Mouse (Mus musculus) heart, embryonic 12.5 days (tissue): ENCODE data around the gene Prr23a3. TPM values are rescaled to one million over a fixed set of nuclear protein-coding genes. Genes with fewer than 3 reads are reported as not detected.

Experiments used
- ATAC-seq: fragments of 200-750 bp; cut with Nextera tagmentation; 2 replicates; pipeline ENCODE4 v1.8.0; 2017; ENCODE audit warnings: moderate TSS enrichment, moderate library complexity; ENCODE audit not compliant: insufficient number of reproducible peaks, low FRiP score
- H3K27ac ChIP-seq: fragments of 300-500 bp; sonication (generic); 2 replicates; pipeline ENCODE4 v1.5.1; 2016; ENCODE audit warnings: mild to moderate bottlenecking, moderate library complexity; ENCODE audit not compliant: poor library complexity, severe bottlenecking
- H3K27me3 ChIP-seq: fragments of 300-500 bp; sonication (generic); replicated peaks from 2 replicates; pipeline ENCODE4 v1.6.1; 2016; ENCODE audit warnings: mild to moderate bottlenecking, moderate library complexity
- H3K36me3 ChIP-seq: fragments of 300-500 bp; sonication (generic); 2 replicates; pipeline ENCODE4 v1.6.1; 2016; ENCODE audit warnings: mild to moderate bottlenecking, moderate library complexity
- H3K4me1 ChIP-seq: fragments of 300-500 bp; sonication (generic); replicated peaks from 2 replicates; pipeline ENCODE4 v1.6.1; 2016; ENCODE audit warnings: mild to moderate bottlenecking
- H3K4me2 ChIP-seq: fragments of 300-500 bp; sonication (generic); 2 replicates; pipeline ENCODE4 v1.6.1; 2016; ENCODE audit warnings: mild to moderate bottlenecking, moderate library complexity
- H3K4me3 ChIP-seq: fragments of 300-500 bp; sonication (generic); 2 replicates; pipeline ENCODE4 v1.5.1; 2016; ENCODE audit warnings: mild to moderate bottlenecking
- H3K9ac ChIP-seq: fragments of 300-500 bp; sonication (generic); 2 replicates; pipeline ENCODE4 v1.6.1; 2016; ENCODE audit warnings: mild to moderate bottlenecking, moderate library complexity
- H3K9me3 ChIP-seq: fragments of 300-500 bp; sonication (generic); replicated peaks from 2 replicates; pipeline ENCODE4 v1.6.1; 2016; ENCODE audit warnings: mild to moderate bottlenecking, moderate library complexity
- WGBS: fragments of 180-500 bp; shearing (Covaris S2); methylation state at CpG from one replicate; pipeline ENCODE4 v1.1.7; 2016; 5-methylcytosine and 5-hydroxymethylcytosine counted together
- polyA plus RNA-seq: library from polyadenylated mRNA; unstranded; fragments of >200 nt; fragmentation: Nextera tagmentation; extraction: Ambion mirVana; gene quantifications from 2 replicates; pipeline ENCODE4 v1.2.1, GENCODE M21; 2016

Gene Prr23a3
- polyA plus RNA-seq, 1 experiment from 2014 or later: 0.15 TPM

DNA sequence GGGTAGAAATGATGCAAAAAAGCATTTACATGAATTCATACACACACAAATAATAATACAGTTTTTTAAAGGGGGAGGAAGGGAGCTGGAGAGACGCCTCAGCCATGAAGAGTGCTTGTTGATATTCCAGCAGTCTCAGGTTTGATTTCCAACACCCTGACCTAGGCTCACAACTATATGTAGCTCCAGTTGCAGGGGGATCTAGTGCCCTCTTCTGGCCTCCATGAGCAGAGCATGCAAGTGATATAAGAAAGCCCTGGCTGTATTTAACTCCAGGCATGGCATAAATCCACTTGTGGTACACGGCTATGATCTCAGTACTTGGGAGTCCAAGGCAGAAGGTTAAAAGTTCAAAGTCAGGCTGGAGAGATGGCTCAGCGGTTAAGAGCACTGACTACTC is 1.1 kb upstream of the Prr23a3 start:
- H3K4me1 ChIP-seq: no peaks in the 10 kb centered on the region
- H3K4me2 ChIP-seq: no peak overlapping the region
- WGBS: 67% methylated on average over 3 of the region's 3 CpGs
- peaks cover 3% of the 10 kb centered on the region; the same call in 1 of the 2 replicates for H3K9me3 ChIP-seq
- no peaks in the 10 kb centered on the region for H3K36me3 ChIP-seq
- H3K4me3 ChIP-seq: no peak overlapping the region
- no peak overlapping the region for H3K9ac ChIP-seq
- peaks cover 29% of the 10 kb centered on the region for H3K27me3 ChIP-seq
- H3K27ac ChIP-seq: no peak overlapping the region
- no peak for ATAC-seq

DNA sequence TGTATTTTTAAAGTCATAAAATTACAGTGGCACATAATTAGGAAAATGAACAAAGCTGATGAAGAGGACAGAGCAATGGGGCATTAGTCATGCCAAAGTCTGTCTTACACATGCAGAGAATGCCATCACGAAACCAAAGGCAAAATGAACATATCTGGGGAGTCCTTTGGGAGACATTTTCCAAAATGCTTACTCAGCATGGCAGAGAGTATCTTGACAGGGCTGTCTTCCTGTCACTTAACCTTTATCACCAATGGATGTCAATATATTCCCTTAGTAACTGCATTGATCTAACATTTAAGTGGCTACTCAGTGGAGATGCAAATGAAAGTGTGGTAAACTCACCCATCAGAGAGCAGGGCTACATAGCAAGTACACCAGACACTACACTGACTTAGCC is 36.9 kb downstream of the Prr23a3 start:
- 69% methylated on average over 1 of the region's 1 CpGs for WGBS
- Histone ChIP-seq H3K4me2 (no peak overlapping the region), H3K27ac (no peak overlapping the region), H3K9me3 (peaks cover 14% of the 10 kb centered on the region), H3K4me1 (no peaks in the 10 kb centered on the region), H3K9ac (no peak overlapping the region), H3K27me3 (no peaks in the 10 kb centered on the region), H3K36me3 (no peaks in the 10 kb centered on the region), H3K4me3 (no peak overlapping the region)
- ATAC-seq: no peak

DNA sequence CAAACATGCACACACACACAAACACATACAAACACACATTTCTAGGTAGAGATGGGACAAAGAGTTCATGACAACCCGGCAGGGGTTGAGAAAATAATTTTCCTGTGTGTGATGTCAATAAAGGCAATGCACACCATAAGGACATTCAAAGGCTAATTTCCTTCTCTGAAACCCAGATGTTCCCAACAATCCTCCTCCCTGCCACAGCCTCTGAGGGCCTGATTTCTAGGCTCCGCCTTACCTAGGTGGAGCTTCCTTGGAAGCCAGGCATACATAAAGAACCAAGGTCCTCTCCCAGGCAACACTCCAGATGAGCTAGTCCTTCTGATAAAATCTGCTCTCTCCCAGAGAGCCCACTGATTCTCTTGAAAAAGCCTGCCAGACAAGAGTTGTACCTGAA is 38.3 kb downstream of the Prr23a3 start, which contains the start of gene 7420426K07Rik:
Gene 7420426K07Rik (plus strand): TSS at position 301 of the 400 bp plus-strand sequence.
- Histone ChIP-seq H3K36me3 (no peaks in the 10 kb centered on the region), H3K9ac (no peak within 1 kb of the TSS), H3K27me3 (no peaks in the 10 kb centered on the region), H3K9me3 (peaks cover 1% of the 10 kb centered on the region; the same call in 1 of the 2 replicates), H3K4me3 (no peak within 1 kb of the TSS), H3K4me1 (no peaks in the 10 kb centered on the region), H3K27ac (no peak within 1 kb of the TSS), H3K4me2 (no peak within 1 kb of the TSS)
- 78% methylated on average over 2 of the region's 2 CpGs for WGBS
- no peak for ATAC-seq

Other genes with a start within 250 kb of the Prr23a3 start
- gene Prr23a1, start 22.3 kb upstream of the Prr23a3 start, polyA plus RNA-seq: not detected in 2 replicates
- not detected in 2 replicates for gene Prr23a2, start 8.3 kb upstream of the Prr23a3 start, polyA plus RNA-seq
- not detected in 2 replicates for gene 7420426K07Rik, start 38.4 kb downstream of the Prr23a3 start, polyA plus RNA-seq
- gene Foxl2, start 90.5 kb downstream of the Prr23a3 start, polyA plus RNA-seq: not detected in 2 replicates
- gene Faim, start 121.6 kb downstream of the Prr23a3 start, polyA plus RNA-seq: 34.6 and 35.7 TPM in 2 replicates
- gene Gm1123, start 170.9 kb downstream of the Prr23a3 start, polyA plus RNA-seq: 0.14 TPM in 1 of 2 replicates, not detected in the other